Mouse (Mus musculus): ENCODE data around the gene Kif5a. TPM values are rescaled to one million over a fixed set of nuclear protein-coding genes. Genes with fewer than 3 reads are reported as not detected.
A peak's percentile ranks its signal among the peaks of the same experiment; 100 is the strongest.

Kif5a gene
- polyA plus RNA-seq, 1 experiment from 2014 or later, result 2.3 TPM

DNA sequence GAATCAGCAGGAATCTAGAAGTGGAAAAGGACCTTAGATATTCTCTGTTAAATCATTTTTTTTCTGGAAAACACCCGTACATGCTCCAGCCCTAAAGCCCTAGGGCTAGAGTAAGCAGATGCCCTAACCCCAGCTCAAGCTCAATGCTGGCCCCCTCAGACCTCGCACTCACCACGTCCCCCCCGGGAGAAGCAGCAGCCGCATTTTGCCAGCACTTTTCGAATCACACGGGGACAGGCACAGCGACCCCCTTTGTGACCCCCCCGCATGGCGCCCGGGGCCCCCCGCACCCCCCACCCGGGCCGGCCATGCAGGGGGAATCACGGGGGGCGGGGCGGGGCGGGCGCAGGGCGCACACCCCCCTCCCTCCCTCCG, 75.1 kb downstream of the Kif5a start:
- Histone ChIP-seq H3K4me3 (ENCODE audit: low read depth, low read length) (peak overlapping the region; percentile 59), H3K4me1 (replicated peaks; ENCODE audit: control insufficient read depth, insufficient read depth) (no peaks in the 10 kb centered on the region; the same call in 1 of the 2 replicates), H3K4me2 (replicated peaks; ENCODE audit: low read depth) (peak overlapping the region; percentile 88), H3K27ac (replicated peaks) (peak overlapping the region; percentile 93), H3K36me3 (ENCODE audit: control insufficient read depth, insufficient read depth, low read length) (peaks cover 5% of the 10 kb centered on the region; the same call in 1 of the 2 replicates), H3K9me3 (ENCODE audit: control insufficient read depth, low read length) (no peaks in the 10 kb centered on the region), H3K27me3 (ENCODE audit: control insufficient read depth, insufficient read depth, low read length) (no peaks in the 10 kb centered on the region), H3K9ac (ENCODE audit: low read length) (peak overlapping the region; percentile 75)
- TF ChIP-seq EP300 (optimal IDR thresholded peaks at IDR 0.05), result no peak
- no peak for TF ChIP-seq CTCF (IDR thresholded peaks at IDR 0.05; ENCODE audit: low read depth)
- DNase-seq (ENCODE audit: low spot score) (no peak), ATAC-seq (ENCODE audit: low FRiP score, low TSS enrichment) (no peak)
- 1% methylated on average over 17 of the region's 21 CpGs for WGBS

DNA sequence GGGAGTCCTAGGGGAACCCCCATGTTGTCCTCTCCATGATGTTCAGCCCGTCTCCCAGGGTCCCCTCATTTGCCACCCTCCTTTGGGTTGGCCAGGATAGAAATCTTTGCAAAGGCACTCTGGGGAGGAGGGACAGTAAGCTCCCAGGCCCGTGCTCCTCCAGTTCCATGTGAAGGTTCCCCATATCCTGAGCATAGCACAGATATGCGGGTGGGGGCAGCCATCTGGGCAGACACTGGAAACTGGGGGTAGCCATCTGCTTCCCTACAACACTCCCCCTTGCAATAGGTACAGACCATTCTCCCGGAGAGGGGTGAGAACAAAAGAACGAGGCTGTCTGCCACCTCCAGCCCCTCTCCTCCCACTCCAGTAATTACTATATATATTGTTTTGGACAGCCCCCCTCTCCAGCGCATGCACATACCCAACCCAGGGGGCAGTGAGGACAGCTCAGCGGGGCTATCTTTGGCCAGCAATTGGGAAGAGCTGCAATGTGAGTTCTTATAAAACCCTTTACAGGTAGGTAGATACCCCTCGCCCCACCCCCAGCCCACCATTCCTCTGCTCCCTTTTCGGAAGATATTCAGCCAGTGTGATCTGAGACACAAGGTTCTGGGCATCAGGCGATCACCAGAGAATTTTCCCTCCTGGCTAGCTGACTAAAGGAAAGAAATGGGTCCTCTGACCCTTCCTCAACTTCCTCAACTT, 75.6 kb downstream of the Kif5a start:
- Histone ChIP-seq H3K27me3 (ENCODE audit: control insufficient read depth, insufficient read depth, low read length) (no peaks in the 10 kb centered on the region), H3K4me3 (ENCODE audit: low read depth, low read length) (peak overlapping the region; percentile 59; the same call in 1 of the 2 replicates), H3K4me1 (replicated peaks; ENCODE audit: control insufficient read depth, insufficient read depth) (no peaks in the 10 kb centered on the region; the same call in 1 of the 2 replicates), H3K9me3 (ENCODE audit: control insufficient read depth, low read length) (no peaks in the 10 kb centered on the region), H3K27ac (replicated peaks) (no peak overlapping the region), H3K9ac (ENCODE audit: low read length) (0 out of 2 replicates have a peak overlapping the region, but pooled peaks have one; percentile 75), H3K36me3 (ENCODE audit: control insufficient read depth, insufficient read depth, low read length) (peaks cover 7% of the 10 kb centered on the region; the same call in 1 of the 2 replicates), H3K4me2 (replicated peaks; ENCODE audit: low read depth) (peak overlapping the region; percentile 88)
- TF ChIP-seq EP300 (optimal IDR thresholded peaks at IDR 0.05), result no peak
- no peak for TF ChIP-seq CTCF (IDR thresholded peaks at IDR 0.05; ENCODE audit: low read depth)
- DNase-seq (ENCODE audit: low spot score) (no peak), ATAC-seq (ENCODE audit: low FRiP score, low TSS enrichment) (no peak)
- WGBS, result 60% methylated on average over 10 of the region's 10 CpGs

DNA sequence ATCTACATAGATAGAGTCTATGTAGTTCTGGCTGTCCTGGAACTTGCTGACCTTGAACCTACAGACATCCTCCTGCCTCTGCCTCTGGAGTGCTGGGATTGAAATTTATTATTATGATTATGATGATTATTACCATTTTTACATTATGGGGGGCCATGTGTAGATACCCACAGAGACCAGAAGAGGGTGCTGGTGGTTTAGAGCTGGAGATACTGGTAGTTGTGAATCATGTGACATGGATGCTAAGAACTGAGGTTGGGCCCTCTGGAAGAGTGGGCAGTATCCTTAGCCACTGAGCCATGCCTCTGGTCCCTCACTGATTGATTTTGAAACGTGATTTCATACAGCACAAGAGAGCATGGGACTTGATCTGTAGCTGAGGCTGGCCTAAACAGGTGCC, 76.7 kb downstream of the Kif5a start:
- no peaks in the 10 kb centered on the region; the same call in 1 of the 2 replicates for H3K4me1 ChIP-seq (replicated peaks; ENCODE audit: control insufficient read depth, insufficient read depth)
- DNase-seq (ENCODE audit: low spot score) (no peak), ATAC-seq (ENCODE audit: low FRiP score, low TSS enrichment) (no peak)
- no peaks in the 10 kb centered on the region for H3K27me3 ChIP-seq (ENCODE audit: control insufficient read depth, insufficient read depth, low read length)
- WGBS, result 100% methylated on average over 1 of the region's 1 CpGs
- H3K27ac ChIP-seq (replicated peaks), result no peak overlapping the region
- no peak overlapping the region for H3K4me2 ChIP-seq (replicated peaks; ENCODE audit: low read depth)
- H3K36me3 ChIP-seq (ENCODE audit: control insufficient read depth, insufficient read depth, low read length), result peaks cover 6% of the 10 kb centered on the region; the same call in 1 of the 2 replicates
- no peak overlapping the region for H3K9ac ChIP-seq (ENCODE audit: low read length)
- TF ChIP-seq CTCF (IDR thresholded peaks at IDR 0.05; ENCODE audit: low read depth) (peak; percentile 62), EP300 (optimal IDR thresholded peaks at IDR 0.05) (no peak)
- H3K4me3 ChIP-seq (ENCODE audit: low read depth, low read length), result no peak overlapping the region
- H3K9me3 ChIP-seq (ENCODE audit: control insufficient read depth, low read length), result no peaks in the 10 kb centered on the region

DNA sequence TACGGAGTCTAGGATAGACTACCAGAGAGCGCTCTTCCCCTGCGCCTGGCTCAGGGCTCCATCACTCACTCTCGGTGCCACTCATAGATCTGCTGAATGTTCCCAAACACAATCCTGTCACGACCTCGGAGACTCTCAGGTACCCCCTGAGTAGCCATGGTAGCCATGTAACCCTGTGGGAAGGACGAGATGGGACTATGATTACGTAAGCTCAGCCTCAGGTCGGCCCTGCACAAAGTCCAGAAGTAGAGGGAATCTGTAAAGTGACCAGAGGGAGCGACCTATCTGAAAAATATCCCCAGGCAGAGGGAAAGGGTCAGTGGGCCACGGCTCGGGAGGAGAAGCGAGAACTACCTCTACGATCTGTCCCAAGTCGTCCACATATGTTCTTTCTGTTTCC, 77.6 kb downstream of the Kif5a start:
- DNase-seq (ENCODE audit: low spot score), result no peak
- 84% methylated on average over 15 of the region's 15 CpGs for WGBS
- Histone ChIP-seq H3K36me3 (ENCODE audit: control insufficient read depth, insufficient read depth, low read length) (peaks cover 6% of the 10 kb centered on the region; the same call in 1 of the 2 replicates), H3K4me3 (ENCODE audit: low read depth, low read length) (no peak overlapping the region), H3K9me3 (ENCODE audit: control insufficient read depth, low read length) (no peaks in the 10 kb centered on the region), H3K4me2 (replicated peaks; ENCODE audit: low read depth) (no peak overlapping the region), H3K27ac (replicated peaks) (no peak overlapping the region), H3K4me1 (replicated peaks; ENCODE audit: control insufficient read depth, insufficient read depth) (no peaks in the 10 kb centered on the region; the same call in 1 of the 2 replicates), H3K27me3 (ENCODE audit: control insufficient read depth, insufficient read depth, low read length) (no peaks in the 10 kb centered on the region), H3K9ac (ENCODE audit: low read length) (no peak overlapping the region)
- no peak for ATAC-seq (ENCODE audit: low FRiP score, low TSS enrichment)
- no peak for TF ChIP-seq CTCF (IDR thresholded peaks at IDR 0.05; ENCODE audit: low read depth)

DNA sequence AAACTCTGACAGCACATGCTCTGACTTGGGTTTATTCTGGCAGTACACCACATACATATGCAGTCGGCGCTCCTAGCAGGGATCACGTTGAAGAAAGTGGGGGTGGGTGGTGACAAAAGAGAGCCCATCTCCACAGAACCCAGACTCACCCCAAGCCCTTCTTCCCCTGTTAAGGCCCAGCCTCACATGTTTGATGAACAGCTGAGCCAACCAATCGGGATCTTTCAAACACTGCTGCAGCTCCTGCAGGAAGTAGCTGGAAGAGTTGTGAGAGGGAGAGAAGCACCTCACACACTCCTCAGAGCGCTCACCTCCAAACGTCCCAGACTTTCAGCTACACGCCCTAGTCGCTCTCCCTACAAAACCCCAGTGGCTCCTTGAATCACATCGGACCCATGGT, 78.0 kb downstream of the Kif5a start:
- Histone ChIP-seq H3K9ac (ENCODE audit: low read length) (no peak overlapping the region), H3K27ac (replicated peaks) (no peak overlapping the region), H3K4me2 (replicated peaks; ENCODE audit: low read depth) (no peak overlapping the region), H3K4me1 (replicated peaks; ENCODE audit: control insufficient read depth, insufficient read depth) (no peaks in the 10 kb centered on the region), H3K27me3 (ENCODE audit: control insufficient read depth, insufficient read depth, low read length) (no peaks in the 10 kb centered on the region; the same call in 1 of the 2 replicates), H3K36me3 (ENCODE audit: control insufficient read depth, insufficient read depth, low read length) (peaks cover 6% of the 10 kb centered on the region; the same call in 1 of the 2 replicates), H3K9me3 (ENCODE audit: control insufficient read depth, low read length) (no peaks in the 10 kb centered on the region), H3K4me3 (ENCODE audit: low read depth, low read length) (no peak overlapping the region)
- no peak for ATAC-seq (ENCODE audit: low FRiP score, low TSS enrichment)
- TF ChIP-seq EP300 (optimal IDR thresholded peaks at IDR 0.05) (no peak), CTCF (IDR thresholded peaks at IDR 0.05; ENCODE audit: low read depth) (no peak)
- 72% methylated on average over 9 of the region's 9 CpGs for WGBS
- DNase-seq (ENCODE audit: low spot score), result no peak

DNA sequence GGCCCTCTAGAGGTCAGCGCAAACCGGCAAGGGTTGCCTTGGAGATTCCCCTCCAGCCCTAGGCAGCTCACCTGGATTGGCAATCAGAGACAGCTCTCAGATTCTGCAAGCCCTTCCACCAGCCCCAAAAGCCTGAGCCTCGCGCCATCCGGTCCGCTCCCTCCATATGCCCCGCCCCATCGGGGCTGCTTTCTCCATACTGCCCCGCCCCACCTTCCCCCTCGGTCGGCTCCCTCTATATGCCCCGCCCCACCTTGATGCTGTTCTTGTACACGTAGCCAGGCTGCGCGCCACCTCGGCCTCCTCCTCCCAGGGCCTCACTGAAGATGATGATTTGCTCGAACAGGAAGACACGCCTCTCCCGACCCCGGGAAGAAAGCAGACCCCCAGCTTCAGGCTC, 79.4 kb downstream of the Kif5a start:
- TF ChIP-seq EP300 (optimal IDR thresholded peaks at IDR 0.05) (no peak), CTCF (IDR thresholded peaks at IDR 0.05; ENCODE audit: low read depth) (no peak)
- Histone ChIP-seq H3K4me2 (replicated peaks; ENCODE audit: low read depth) (0 out of 2 replicates have a peak overlapping the region, but pooled peaks have one; percentile 20), H3K4me1 (replicated peaks; ENCODE audit: control insufficient read depth, insufficient read depth) (no peaks in the 10 kb centered on the region), H3K9me3 (ENCODE audit: control insufficient read depth, low read length) (no peaks in the 10 kb centered on the region), H3K9ac (ENCODE audit: low read length) (no peak overlapping the region), H3K4me3 (ENCODE audit: low read depth, low read length) (no peak overlapping the region), H3K27ac (replicated peaks) (no peak overlapping the region), H3K36me3 (ENCODE audit: control insufficient read depth, insufficient read depth, low read length) (peaks cover 6% of the 10 kb centered on the region; the same call in 1 of the 2 replicates), H3K27me3 (ENCODE audit: control insufficient read depth, insufficient read depth, low read length) (no peaks in the 10 kb centered on the region; the same call in 1 of the 2 replicates)
- WGBS, result 24% methylated on average over 20 of the region's 20 CpGs
- ATAC-seq (ENCODE audit: low FRiP score, low TSS enrichment) (no peak), DNase-seq (ENCODE audit: low spot score) (no peak)
